Mouse (Mus musculus): ENCODE data around the gene Mettl15. TPM values are rescaled to one million over a fixed set of nuclear protein-coding genes. Genes with fewer than 3 reads are reported as not detected.

The Mettl15 gene
- total and polyA plus RNA-seq, 3 experiments, result 0.93 to 8.4 (median 7.1) TPM

GRCm38 (mm10) chr2:109158509-109158908 is 122.0 kb downstream of the Mettl15 start:
- no peak for DNase-seq

GRCm38 (mm10) chr2:109156131-109156530 is 124.4 kb downstream of the Mettl15 start:
- DNase-seq, result no peak

GRCm38 (mm10) chr2:109153402-109154050 is 127.0 kb downstream of the Mettl15 start:
- DNase-seq, result peak; percentile 46

GRCm38 (mm10) chr2:109147292-109147691 is 133.3 kb downstream of the Mettl15 start:
- no peak for DNase-seq

GRCm38 (mm10) chr2:109144410-109144809 is 136.1 kb downstream of the Mettl15 start:
- DNase-seq, result no peak

GRCm38 (mm10) chr2:109140330-109140729 is 140.2 kb downstream of the Mettl15 start:
- DNase-seq, result no peak

- DNase-seq, result no peak
Measured at GRCm38 (mm10) chr2:109137276-109137675, 143.3 kb downstream of the Mettl15 start.

GRCm38 (mm10) chr2:109130718-109131117 is 149.8 kb downstream of the Mettl15 start:
- no peak for DNase-seq

- no peak for DNase-seq
Measured at GRCm38 (mm10) chr2:109129921-109130320, 150.6 kb downstream of the Mettl15 start.

- no peak for DNase-seq
Measured at GRCm38 (mm10) chr2:109105773-109106484, 174.6 kb downstream of the Mettl15 start.

- DNase-seq, result no peak
Measured at GRCm38 (mm10) chr2:109049686-109050085, 230.9 kb downstream of the Mettl15 start.

Small RNA genes within 50 kb of the gene (microRNA-seq; reads per million reads assigned to microRNA genes)
- gene Gm24115, result 0 reads per million in 2 experiments

Other genes starting within 250 kb of the Mettl15 start
- under 1 TPM; 0.69 to 0.81 TPM for gene Kif18a, start within 50 bp of the Mettl15 start, total RNA-seq (2021)
- not detected in 2 replicates for gene Kif18a, start within 50 bp of the Mettl15 start, polyA plus RNA-seq (2012; rRNA removed)

Data from adrenal gland, adult 2 months (tissue).